10 mouse cellular contexts compared by ENCODE assay signal in the genomic region with DNA sequence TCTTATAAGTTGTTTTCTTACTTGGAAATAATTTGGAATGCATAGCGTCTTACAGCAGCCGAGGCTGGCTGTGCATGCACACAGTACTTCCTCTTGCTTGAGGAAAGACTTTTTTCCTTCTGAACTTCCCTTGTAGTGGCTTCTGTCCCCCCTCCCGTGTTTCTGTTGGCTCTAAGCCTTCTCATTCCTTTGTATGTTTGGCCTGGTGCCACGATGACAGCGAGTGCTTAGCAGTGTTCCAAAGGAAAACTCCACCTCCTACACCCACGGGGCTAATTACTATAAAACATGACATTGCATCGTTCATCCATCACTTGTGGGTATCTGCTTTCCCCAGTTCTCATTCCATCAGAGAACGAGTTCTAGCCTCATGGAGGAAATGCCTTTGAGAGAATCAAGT. TPM values are rescaled to one million over a fixed set of nuclear protein-coding genes. Genes with fewer than 3 reads are reported as not detected.
A peak's percentile ranks its signal among the peaks of the same experiment; 100 is the strongest.
DNase-seq lines count a peak whose midpoint lies in the region; ATAC-seq lines count a peak whose summit lies in the region.
"Had no signal": no experiment of that assay in that cellular context is flagged by ENCODE, and none has a peak within 500 bp of the region (broad histone marks: within the 10 kb centered on the region; RNA-seq: fewer than 3 reads in every experiment).

A gene (plus strand): TSS at position 313 of the 400 bp plus-strand sequence.

- no peaks in the 10 kb centered on the region for H3K9me3 ChIP-seq in liver, embryonic 12.5 days (replicated peaks)
- no peaks in the 10 kb centered on the region for H3K9me3 ChIP-seq in heart, embryonic 16.5 days (replicated peaks; ENCODE audit: control insufficient read depth, low read length)

- no peak within 1 kb of the TSS for H3K4me2 ChIP-seq in liver, embryonic 12.5 days
- H3K4me2 ChIP-seq in heart, embryonic 16.5 days (ENCODE audit: low read depth, low read length): peak within 1 kb of the TSS; percentile 40

- DNase-seq in liver: peak; percentile 45
- DNase-seq in cerebellum, postnatal 10 days: peak; percentile 81 to 85
- peak; percentile 9 to 37 for DNase-seq in layer of hippocampus, adult 18-20 months (ENCODE audit: low spot score in 2 of 2)
- DNase-seq in right cerebral cortex, adult 18-20 months: peak; percentile 12
- DNase-seq in spleen, postnatal 14 days (ENCODE audit: low spot score in 2 of 2): no peak
- DNase-seq in c-Kit-positive CD71-positive TER-119-positive erythroid progenitor cells, embryonic 14.5 days (ENCODE audit: low spot score): no peak

- no peak for ATAC-seq in liver, embryonic 12.5 days
- peak; percentile 83 for ATAC-seq in heart, embryonic 16.5 days (replicated peaks; ENCODE audit: extremely low read depth, insufficient read depth, low FRiP score)

- H3K27ac ChIP-seq in liver, embryonic 12.5 days: no peak within 1 kb of the TSS
- H3K27ac ChIP-seq in heart, embryonic 16.5 days (ENCODE audit: low read length): peak within 1 kb of the TSS; percentile 48; the same call in 1 of the 2 replicates

- 39% methylated on average over 8 of the region's 8 CpGs for WGBS in liver, embryonic 12.5 days (ENCODE audit: insufficient replicate concordance)
- 16% methylated on average over 8 of the region's 8 CpGs for WGBS in heart, embryonic 16.5 days

- H3K9ac ChIP-seq in liver, embryonic 12.5 days: no peak within 1 kb of the TSS
- H3K9ac ChIP-seq in heart, embryonic 16.5 days (ENCODE audit: low read length): no peak within 1 kb of the TSS

- no peaks in the 10 kb centered on the region for H3K4me1 ChIP-seq in liver, embryonic 12.5 days
- H3K4me1 ChIP-seq in heart, embryonic 16.5 days (ENCODE audit: control insufficient read depth, insufficient read depth, low read length): peaks cover 20% of the 10 kb centered on the region

- no peaks in the 10 kb centered on the region for H3K27me3 ChIP-seq in liver, embryonic 12.5 days (replicated peaks)
- H3K27me3 ChIP-seq in heart, embryonic 16.5 days (ENCODE audit: control insufficient read depth, insufficient read depth, low read length): no peaks in the 10 kb centered on the region

- H3K4me3 ChIP-seq in liver, embryonic 12.5 days: no peak within 1 kb of the TSS
- peak within 1 kb of the TSS; percentile 14; the same call in 1 of the 2 replicates for H3K4me3 ChIP-seq in heart, embryonic 16.5 days (ENCODE audit: low read length)

- H3K36me3 ChIP-seq in liver, embryonic 12.5 days: no peaks in the 10 kb centered on the region
- H3K36me3 ChIP-seq in heart, embryonic 16.5 days (ENCODE audit: control insufficient read depth, insufficient read depth): no peaks in the 10 kb centered on the region

RNA-seq across cellular contexts. Expression of the gene that starts here (rescaled TPM):
- not detected in 2 replicates for polyA plus RNA-seq in liver, embryonic 12.5 days (2016; fragmentation: Nextera tagmentation; extraction: Ambion mirVana)
- polyA plus RNA-seq in heart, embryonic 16.5 days (2015; fragmentation: Nextera tagmentation; extraction: Ambion mirVana): not detected in 2 replicates
- not detected for total RNA-seq in layer of hippocampus, adult 18-20 months (2021)
- total RNA-seq: hematopoietic stem cell, adult 5-6 weeks; neutrophil, adult 5-6 weeks had no signal

Comparison
In these comparisons a context has a peak if more than half of its experiments do, and no peak if none do; other contexts are left out.
1. Peak in ATAC-seq, H3K4me3 ChIP-seq, H3K27ac ChIP-seq and H3K4me2 ChIP-seq in heart, embryonic 16.5 days; RNA of the gene not detected or under 1 TPM.
2. Peak in DNase-seq in layer of hippocampus, adult 18-20 months; RNA of the gene not detected or under 1 TPM.
3. DNase-seq: peak in liver (single experiment), cerebellum, postnatal 10 days (2 of 2) and right cerebral cortex, adult 18-20 months (single experiment); none in spleen, postnatal 14 days (0 of 2) and c-Kit-positive CD71-positive TER-119-positive erythroid progenitor cells, embryonic 14.5 days (single experiment).